Mouse (Mus musculus): ENCODE measurements around the gene Drg2. TPM values are rescaled to one million over a fixed set of nuclear protein-coding genes. Genes with fewer than 3 reads are reported as not detected.
A peak's percentile ranks its signal among the peaks of the same experiment; 100 is the strongest.

Gene Drg2
- 67.4 and 69.9 TPM in 2 replicates for polyA plus RNA-seq (2011; ENCODE audit: insufficient read depth, insufficient read length, low read depth, missing spikeins)

- no peak within 1 kb of the TSS for H3K27ac ChIP-seq (ENCODE audit: insufficient read depth, low read length)
- peak within 1 kb of the TSS; percentile 80 for H3K9ac ChIP-seq (ENCODE audit: low read depth, poor library complexity, severe bottlenecking)
- peaks cover 21% of the 10 kb centered on the region; the same call in 1 of the 2 replicates for H3K36me3 ChIP-seq (ENCODE audit: control insufficient read depth, insufficient read depth, low read length, poor library complexity, severe bottlenecking)
- H3K27me3 ChIP-seq (ENCODE audit: control insufficient read depth, insufficient read depth, low read length, poor library complexity, severe bottlenecking): no peaks in the 10 kb centered on the region
- TF ChIP-seq POLR2A (IDR thresholded peaks at IDR 0.05; ENCODE audit: insufficient read depth, low read length) (peak; percentile 77), EP300 (IDR thresholded peaks at IDR 0.05; ENCODE audit: insufficient read depth, low read depth, low read length) (peak; percentile 88; the same call in 1 of the 2 replicates), CTCF (IDR thresholded peaks at IDR 0.05; ENCODE audit: low read depth, low read length) (no peak)
- no peaks in the 10 kb centered on the region for H3K9me3 ChIP-seq (replicated peaks; ENCODE audit: control insufficient read depth, insufficient read depth, low read length, poor library complexity, severe bottlenecking)
- H3K4me1 ChIP-seq (ENCODE audit: control insufficient read depth, insufficient read depth, low read length): peaks cover 3% of the 10 kb centered on the region
- peak within 1 kb of the TSS; percentile 89 for H3K4me3 ChIP-seq (ENCODE audit: low read depth, low read length)
These were observed at the start of gene Drg2 for GRCm38 (mm10) chr11:60454080-60454744. Drg2 (plus strand) TSS chr11:60454591.

DNA sequence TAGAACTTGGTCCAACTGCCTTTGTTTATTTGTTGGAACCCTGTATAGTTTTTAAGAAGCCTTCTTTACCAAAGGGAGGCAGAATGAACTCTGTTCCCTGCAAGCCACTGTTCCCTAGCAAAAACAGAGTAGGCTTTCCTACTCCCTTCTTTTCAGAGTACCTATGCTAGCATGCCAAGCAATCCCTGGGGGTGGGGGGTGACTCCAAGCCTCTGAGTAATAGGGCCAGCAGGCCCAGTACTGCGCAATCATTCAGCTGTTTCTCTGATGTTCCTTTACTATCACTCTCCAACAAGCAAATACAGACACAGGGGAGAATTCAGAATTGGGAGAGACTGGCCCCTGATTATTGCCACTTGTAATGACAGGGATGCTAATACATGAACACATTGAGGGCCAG, 47.8 kb upstream of the Drg2 start:
- Histone ChIP-seq H3K36me3 (ENCODE audit: control insufficient read depth, insufficient read depth, low read length, poor library complexity, severe bottlenecking) (peaks cover 48% of the 10 kb centered on the region), H3K9me3 (replicated peaks; ENCODE audit: control insufficient read depth, insufficient read depth, low read length, poor library complexity, severe bottlenecking) (no peaks in the 10 kb centered on the region), H3K4me3 (ENCODE audit: low read depth, low read length) (no peak overlapping the region), H3K27me3 (ENCODE audit: control insufficient read depth, insufficient read depth, low read length, poor library complexity, severe bottlenecking) (no peaks in the 10 kb centered on the region), H3K4me1 (ENCODE audit: control insufficient read depth, insufficient read depth, low read length) (no peaks in the 10 kb centered on the region), H3K9ac (ENCODE audit: low read depth, poor library complexity, severe bottlenecking) (no peak overlapping the region), H3K27ac (ENCODE audit: insufficient read depth, low read length) (no peak overlapping the region)
- TF ChIP-seq POLR2A (IDR thresholded peaks at IDR 0.05; ENCODE audit: insufficient read depth, low read length) (no peak), CTCF (IDR thresholded peaks at IDR 0.05; ENCODE audit: low read depth, low read length) (no peak), EP300 (IDR thresholded peaks at IDR 0.05; ENCODE audit: insufficient read depth, low read depth, low read length) (no peak)

DNA sequence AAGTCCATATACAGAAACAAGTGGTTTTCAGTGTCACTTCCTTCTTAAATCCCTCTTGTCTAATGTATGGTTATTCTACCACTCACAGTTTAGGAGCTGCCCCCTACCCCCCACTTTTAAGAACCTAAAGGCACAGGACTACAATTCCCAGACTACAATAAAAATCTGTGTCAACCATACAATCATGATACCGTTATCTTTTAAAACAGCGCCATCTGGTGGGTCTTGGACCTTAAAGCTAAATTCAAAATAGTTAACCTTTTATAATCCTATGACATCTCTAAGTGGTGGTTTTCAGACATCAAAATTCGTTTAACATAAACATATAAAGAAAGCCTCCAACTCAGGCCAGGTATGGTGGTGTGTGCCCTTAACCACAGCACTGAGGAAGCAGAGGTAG, 42.2 kb upstream of the Drg2 start:
- TF ChIP-seq POLR2A (IDR thresholded peaks at IDR 0.05; ENCODE audit: insufficient read depth, low read length): no peak
- peak; percentile 22 for TF ChIP-seq CTCF (IDR thresholded peaks at IDR 0.05; ENCODE audit: low read depth, low read length)
- Histone ChIP-seq H3K4me3 (ENCODE audit: low read depth, low read length) (no peak overlapping the region), H3K27me3 (ENCODE audit: control insufficient read depth, insufficient read depth, low read length, poor library complexity, severe bottlenecking) (no peaks in the 10 kb centered on the region), H3K9me3 (replicated peaks; ENCODE audit: control insufficient read depth, insufficient read depth, low read length, poor library complexity, severe bottlenecking) (no peaks in the 10 kb centered on the region), H3K4me1 (ENCODE audit: control insufficient read depth, insufficient read depth, low read length) (no peaks in the 10 kb centered on the region), H3K9ac (ENCODE audit: low read depth, poor library complexity, severe bottlenecking) (no peak overlapping the region), H3K27ac (ENCODE audit: insufficient read depth, low read length) (no peak overlapping the region), H3K36me3 (ENCODE audit: control insufficient read depth, insufficient read depth, low read length, poor library complexity, severe bottlenecking) (peaks cover 17% of the 10 kb centered on the region)

DNA sequence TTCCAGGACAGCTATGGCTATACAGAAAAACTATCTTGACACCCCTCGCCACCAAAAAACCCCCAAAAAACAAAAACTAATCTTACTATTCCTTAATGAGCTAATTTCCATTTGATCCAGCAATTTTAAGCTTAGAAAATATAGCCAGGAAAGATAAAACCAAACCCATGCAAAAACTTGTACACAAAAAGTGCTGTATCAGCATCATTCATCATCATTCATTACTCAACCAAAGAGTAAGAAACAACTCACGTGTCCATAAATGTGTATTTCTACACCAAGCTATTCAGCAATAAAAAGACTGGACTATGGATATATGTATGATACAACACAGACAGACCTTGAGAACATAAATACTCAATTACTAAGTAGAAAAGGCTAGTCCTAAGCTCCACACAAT, 41.5 kb upstream of the Drg2 start:
- H3K4me3 ChIP-seq (ENCODE audit: low read depth, low read length): no peak overlapping the region
- no peaks in the 10 kb centered on the region for H3K4me1 ChIP-seq (ENCODE audit: control insufficient read depth, insufficient read depth, low read length)
- H3K36me3 ChIP-seq (ENCODE audit: control insufficient read depth, insufficient read depth, low read length, poor library complexity, severe bottlenecking): peaks cover 17% of the 10 kb centered on the region
- H3K27me3 ChIP-seq (ENCODE audit: control insufficient read depth, insufficient read depth, low read length, poor library complexity, severe bottlenecking): no peaks in the 10 kb centered on the region
- no peak for TF ChIP-seq CTCF (IDR thresholded peaks at IDR 0.05; ENCODE audit: low read depth, low read length)
- no peak for TF ChIP-seq EP300 (IDR thresholded peaks at IDR 0.05; ENCODE audit: insufficient read depth, low read depth, low read length)
- TF ChIP-seq POLR2A (IDR thresholded peaks at IDR 0.05; ENCODE audit: insufficient read depth, low read length): no peak
- H3K9me3 ChIP-seq (replicated peaks; ENCODE audit: control insufficient read depth, insufficient read depth, low read length, poor library complexity, severe bottlenecking): no peaks in the 10 kb centered on the region
- H3K27ac ChIP-seq (ENCODE audit: insufficient read depth, low read length): no peak overlapping the region
- H3K9ac ChIP-seq (ENCODE audit: low read depth, poor library complexity, severe bottlenecking): no peak overlapping the region

GRCm38 (mm10) chr11:60416590-60416962, 37.8 kb upstream of the Drg2 start:
- Histone ChIP-seq H3K9me3 (replicated peaks; ENCODE audit: control insufficient read depth, insufficient read depth, low read length, poor library complexity, severe bottlenecking) (no peaks in the 10 kb centered on the region), H3K27me3 (ENCODE audit: control insufficient read depth, insufficient read depth, low read length, poor library complexity, severe bottlenecking) (no peaks in the 10 kb centered on the region), H3K27ac (ENCODE audit: insufficient read depth, low read length) (no peak overlapping the region), H3K4me1 (ENCODE audit: control insufficient read depth, insufficient read depth, low read length) (no peaks in the 10 kb centered on the region), H3K36me3 (ENCODE audit: control insufficient read depth, insufficient read depth, low read length, poor library complexity, severe bottlenecking) (no peaks in the 10 kb centered on the region), H3K9ac (ENCODE audit: low read depth, poor library complexity, severe bottlenecking) (peak overlapping the region; percentile 62), H3K4me3 (ENCODE audit: low read depth, low read length) (peak overlapping the region; percentile 81)
- no peak for TF ChIP-seq POLR2A (IDR thresholded peaks at IDR 0.05; ENCODE audit: insufficient read depth, low read length)
- no peak for TF ChIP-seq EP300 (IDR thresholded peaks at IDR 0.05; ENCODE audit: insufficient read depth, low read depth, low read length)
- no peak for TF ChIP-seq CTCF (IDR thresholded peaks at IDR 0.05; ENCODE audit: low read depth, low read length)

DNA sequence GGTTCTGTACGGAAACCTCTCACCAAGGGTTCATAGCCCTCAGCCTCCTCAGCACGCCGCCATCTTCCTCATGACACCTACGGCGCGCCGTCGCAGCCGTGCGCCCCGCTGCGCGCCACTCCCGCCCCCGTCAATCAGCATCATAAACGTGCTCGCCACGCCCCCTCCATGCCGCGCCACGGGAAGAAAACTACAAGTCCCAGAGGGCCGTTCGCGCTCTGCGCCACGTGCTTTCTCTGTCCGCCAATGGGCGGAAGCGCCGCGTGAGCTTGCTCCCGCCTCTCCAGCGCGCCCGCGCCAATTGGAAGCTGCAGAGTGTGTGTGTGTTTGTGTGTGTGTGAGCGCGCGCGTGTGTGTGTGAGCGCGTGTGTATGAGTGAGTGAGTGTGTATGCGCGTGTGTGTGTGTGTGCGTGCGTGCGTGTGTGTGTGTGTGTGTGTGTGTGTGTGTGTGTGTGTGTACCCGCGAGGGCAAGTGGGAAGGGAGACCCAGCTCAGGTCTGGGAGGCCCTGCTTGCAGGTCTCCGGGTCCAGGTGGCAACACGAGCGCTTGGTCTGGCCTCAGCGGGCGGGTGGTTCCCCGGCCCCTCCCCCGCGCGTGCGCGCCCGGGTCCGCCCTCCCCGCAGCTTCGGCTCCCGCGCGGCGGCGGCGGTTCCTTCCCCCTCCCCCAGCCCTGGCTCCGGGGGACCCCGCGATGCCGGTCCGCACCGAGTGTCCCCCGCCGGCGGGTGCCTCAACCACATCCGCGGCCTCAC, 37.3 kb upstream of the Drg2 start, which contains the start of gene Gid4:
Gene Gid4, plus strand, starts transcription at position 183 of the 754 bp plus-strand sequence.
- TF ChIP-seq POLR2A (IDR thresholded peaks at IDR 0.05; ENCODE audit: insufficient read depth, low read length) (peak; percentile 71), CTCF (IDR thresholded peaks at IDR 0.05; ENCODE audit: low read depth, low read length) (no peak), EP300 (IDR thresholded peaks at IDR 0.05; ENCODE audit: insufficient read depth, low read depth, low read length) (peak; percentile 9; the same call in 1 of the 2 replicates)

More for the DNA sequence above, 37.3 kb upstream of the Drg2 start, which contains the start of gene Gid4:
- peak within 1 kb of the TSS; percentile 47; the same call in 1 of the 2 replicates for H3K27ac ChIP-seq (ENCODE audit: insufficient read depth, low read length)
- H3K4me3 ChIP-seq (ENCODE audit: low read depth, low read length): peak within 1 kb of the TSS; percentile 91
- no peaks in the 10 kb centered on the region for H3K36me3 ChIP-seq (ENCODE audit: control insufficient read depth, insufficient read depth, low read length, poor library complexity, severe bottlenecking)
- H3K27me3 ChIP-seq (ENCODE audit: control insufficient read depth, insufficient read depth, low read length, poor library complexity, severe bottlenecking): no peaks in the 10 kb centered on the region
- peak within 1 kb of the TSS; percentile 86 for H3K9ac ChIP-seq (ENCODE audit: low read depth, poor library complexity, severe bottlenecking)
- H3K4me1 ChIP-seq (ENCODE audit: control insufficient read depth, insufficient read depth, low read length): no peaks in the 10 kb centered on the region
- H3K9me3 ChIP-seq (replicated peaks; ENCODE audit: control insufficient read depth, insufficient read depth, low read length, poor library complexity, severe bottlenecking): no peaks in the 10 kb centered on the region

Data from ES-Bruce4 (cell line).